Mouse (Mus musculus) hindbrain, postnatal 0 days (tissue): Measurements from ENCODE around the gene Ms4a4c. TPM values are rescaled to one million over a fixed set of nuclear protein-coding genes. Genes with fewer than 3 reads are reported as not detected.
"Not testable (repeated sequence)": the region's sequence is repeated elsewhere in the genome, so short reads cannot be mapped to it uniquely, and the experiment has no call there.

Experiments used
- ATAC-seq: fragments of 200-750 bp; cut with Nextera tagmentation; 2 replicates; pipeline ENCODE4 v1.8.0; 2017; ENCODE audit warnings: mild to moderate bottlenecking, moderate TSS enrichment, moderate library complexity
- DNase-seq: peaks from one replicate; pipeline ENCODE4 v3.0.0-alpha.2; 2015; ENCODE audit warnings: low spot score
- H3K27ac ChIP-seq: fragments of 300-500 bp; sonication (generic); 2 replicates; pipeline ENCODE4 v1.5.1; 2014; ENCODE audit warnings: mild to moderate bottlenecking
- H3K27me3 ChIP-seq: fragments of 300-500 bp; sonication (generic); 2 replicates; pipeline ENCODE4 v1.6.1; 2014; ENCODE audit warnings: low read length, mixed read lengths; ENCODE audit not compliant: insufficient read depth
- H3K36me3 ChIP-seq: fragments of 300-500 bp; sonication (generic); 2 replicates; pipeline ENCODE4 v1.6.1; 2014; ENCODE audit warnings: low read length, mixed read lengths; ENCODE audit not compliant: insufficient read depth
- H3K4me1 ChIP-seq: fragments of 300-500 bp; sonication (generic); 2 replicates; pipeline ENCODE4 v1.6.1; 2014; ENCODE audit warnings: antibody characterized with exemption, low read length, mixed read lengths; ENCODE audit not compliant: insufficient read depth
- H3K4me2 ChIP-seq: fragments of 300-500 bp; sonication (generic); 2 replicates; pipeline ENCODE4 v1.6.1; 2014; ENCODE audit warnings: low read depth, mild to moderate bottlenecking, low read length, moderate library complexity, mixed read lengths
- H3K4me3 ChIP-seq: fragments of 300-500 bp; sonication (generic); 2 replicates; pipeline ENCODE4 v1.5.1; 2014; ENCODE audit warnings: low read length
- H3K9ac ChIP-seq: fragments of 300-500 bp; sonication (generic); replicated peaks from 2 replicates; pipeline ENCODE4 v1.6.1; 2014; ENCODE audit warnings: mild to moderate bottlenecking, low read length, moderate library complexity, mixed read lengths
- H3K9me3 ChIP-seq: fragments of 300-500 bp; sonication (generic); 2 replicates; pipeline ENCODE4 v1.6.1; 2016; ENCODE audit warnings: low read length, mixed read lengths
- CTCF ChIP-seq: IDR thresholded peaks from 2 replicates; pipeline ENCODE4 v1.5.1; 2016; ENCODE audit warnings: antibody characterized with exemption, control low read depth, low read depth
- WGBS: fragments of 180-500 bp; shearing (Covaris S2); extraction: QIAGEN DNeasy Blood & Tissue Kit; methylation state at CpG from one replicate; pipeline ENCODE4 v1.1.7; 2014; 5-methylcytosine and 5-hydroxymethylcytosine counted together
- polyA plus RNA-seq: library from polyadenylated mRNA; unstranded; fragments of >200 nt; fragmentation: Nextera tagmentation; extraction: Ambion mirVana; gene quantifications from 2 replicates; pipeline ENCODE4 v1.2.1, GENCODE M21; 2015
- total RNA-seq: library from RNA; depleted of rRNA; stranded (reverse); fragments of >200 nt; gene quantifications from 2 replicates; pipeline ENCODE4 v1.2.3, GENCODE M21; 2014; rRNA removed

Gene Ms4a4c
- total and polyA plus RNA-seq, 2 experiments from 2014 or later: 0.23 TPM; not detected in 1

DNA sequence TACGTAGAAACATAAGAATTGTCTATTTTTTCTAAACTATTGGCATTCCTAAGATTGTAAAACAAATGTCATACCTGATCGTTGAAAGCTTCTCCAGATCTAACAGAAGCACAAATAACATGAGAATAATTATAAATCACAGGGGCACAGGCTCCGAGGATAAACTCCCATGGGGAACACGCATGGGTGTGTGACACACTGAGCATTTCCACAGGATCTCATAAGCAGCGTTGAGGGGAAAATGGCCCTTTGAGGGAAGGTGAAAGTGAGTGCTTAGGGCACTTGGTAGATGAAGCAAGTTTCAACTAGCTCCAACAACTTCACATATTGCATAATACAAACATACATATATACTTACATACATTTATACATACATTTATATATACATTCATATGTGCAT lies 39.4 kb downstream of the Ms4a4c start:
- no peak for DNase-seq
- no peak overlapping the region for H3K4me3 ChIP-seq
- no peak for TF ChIP-seq CTCF
- H3K9me3 ChIP-seq: no peaks in the 10 kb centered on the region
- H3K9ac ChIP-seq: no peak overlapping the region
- H3K27me3 ChIP-seq: no peaks in the 10 kb centered on the region
- H3K27ac ChIP-seq: no peak overlapping the region
- H3K4me2 ChIP-seq: no peak overlapping the region
- ATAC-seq: no peak
- WGBS: 85% methylated on average over 5 of the region's 5 CpGs
- no peaks in the 10 kb centered on the region for H3K4me1 ChIP-seq
- no peaks in the 10 kb centered on the region for H3K36me3 ChIP-seq

DNA sequence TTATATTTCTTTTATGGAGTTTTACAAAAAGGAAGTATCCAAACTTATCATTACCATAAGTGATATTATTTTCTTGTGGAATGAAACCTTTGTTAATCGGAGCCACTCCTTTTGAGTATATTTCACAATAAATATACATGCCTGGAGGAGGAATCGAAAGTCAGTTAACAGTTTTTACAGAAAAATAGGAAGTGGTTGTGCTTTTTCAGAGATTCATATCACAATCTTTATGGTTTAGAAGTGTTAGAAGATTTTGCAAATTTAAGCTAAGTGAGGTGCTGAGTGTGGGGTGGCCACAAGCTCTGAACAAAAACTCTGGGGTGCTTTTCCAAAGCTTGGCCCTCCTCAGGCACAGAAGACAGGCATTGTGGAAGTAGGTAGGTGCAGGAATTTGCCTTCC lies 42.7 kb downstream of the Ms4a4c start:
- Histone ChIP-seq H3K36me3 (no peaks in the 10 kb centered on the region), H3K9me3 (no peaks in the 10 kb centered on the region), H3K27me3 (no peaks in the 10 kb centered on the region), H3K4me1 (no peaks in the 10 kb centered on the region), H3K4me2 (no peak overlapping the region), H3K27ac (no peak overlapping the region), H3K9ac (no peak overlapping the region), H3K4me3 (no peak overlapping the region)
- 91% methylated on average over 2 of the region's 2 CpGs for WGBS
- DNase-seq: no peak
- no peak for ATAC-seq
- TF ChIP-seq CTCF: no peak

DNA sequence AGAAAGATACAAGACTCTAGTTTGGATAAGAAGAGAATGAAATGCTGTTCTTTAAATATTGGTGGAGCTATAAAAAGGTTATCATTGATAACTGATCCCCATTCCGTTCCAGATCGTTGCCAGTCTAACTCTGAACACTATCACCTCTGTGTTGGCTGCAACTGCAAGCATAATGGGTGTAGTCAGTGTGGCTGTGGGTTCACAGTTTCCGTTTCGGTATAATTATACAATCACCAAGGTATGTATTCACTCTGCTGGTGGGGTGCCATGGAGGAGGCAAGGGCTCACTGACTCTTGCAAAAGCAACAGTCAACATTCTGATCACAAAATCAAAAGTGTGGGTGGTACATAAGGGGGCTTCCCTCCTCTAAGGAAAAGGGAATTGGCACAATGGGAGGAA lies 54.5 kb downstream of the Ms4a4c start:
- H3K27me3 ChIP-seq, H3K36me3 ChIP-seq, ATAC-seq, H3K9ac ChIP-seq, H3K4me2 ChIP-seq, H3K4me3 ChIP-seq, DNase-seq, H3K4me1 ChIP-seq, H3K27ac ChIP-seq, H3K9me3 ChIP-seq: not testable (repeated sequence)
- WGBS: 82% methylated on average over 3 of the region's 4 CpGs

DNA sequence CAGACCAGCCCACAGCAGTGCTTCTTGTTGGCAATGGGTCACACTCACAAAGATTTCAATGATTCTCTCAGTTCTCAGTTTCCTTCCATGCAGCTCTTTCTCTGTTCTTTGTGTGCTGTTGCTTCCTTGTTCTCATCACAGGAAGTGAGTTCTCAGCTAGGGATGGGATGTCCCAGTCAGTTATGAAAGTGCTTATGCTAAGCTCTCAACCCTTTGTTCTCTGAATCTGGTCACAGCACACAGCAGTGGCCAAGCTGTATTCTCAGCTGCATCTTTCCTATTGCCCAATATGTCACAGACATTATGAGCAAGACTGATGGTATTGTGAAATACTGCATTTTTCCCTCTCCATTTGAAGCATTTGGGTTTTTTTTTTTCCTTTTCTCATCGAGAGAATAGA lies 60.2 kb downstream of the Ms4a4c start:
- not testable (repeated sequence) for H3K27ac ChIP-seq, H3K4me1 ChIP-seq, H3K27me3 ChIP-seq, ATAC-seq, H3K9ac ChIP-seq, DNase-seq, H3K4me2 ChIP-seq, H3K9me3 ChIP-seq, H3K36me3 ChIP-seq, H3K4me3 ChIP-seq
- WGBS: 81% methylated on average over 1 of the region's 1 CpGs

DNA sequence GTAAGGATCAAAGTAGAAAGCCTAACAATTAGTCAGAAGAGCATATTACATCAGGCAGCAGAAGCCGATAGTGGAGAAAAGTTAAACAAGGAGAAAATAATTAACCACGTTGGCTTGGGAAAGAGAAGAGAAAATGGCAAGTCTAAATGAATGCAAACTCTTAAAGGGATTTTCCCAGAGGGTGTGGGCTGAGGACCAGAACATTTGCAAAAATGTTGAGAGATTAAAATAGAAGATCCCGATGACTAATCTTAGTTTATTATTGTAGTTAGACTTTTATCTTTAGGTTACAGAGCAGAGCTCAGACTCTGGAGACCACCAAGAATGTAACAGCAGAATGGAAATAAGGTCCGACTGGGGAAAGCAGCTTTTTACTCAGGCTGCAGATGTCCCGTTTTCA lies 61.9 kb downstream of the Ms4a4c start:
- H3K4me1 ChIP-seq: no peaks in the 10 kb centered on the region
- no peak overlapping the region for H3K27ac ChIP-seq
- H3K4me3 ChIP-seq: no peak overlapping the region
- H3K9me3 ChIP-seq: no peaks in the 10 kb centered on the region
- TF ChIP-seq CTCF: no peak
- WGBS: 77% methylated on average over 5 of the region's 5 CpGs
- no peak overlapping the region for H3K4me2 ChIP-seq
- H3K9ac ChIP-seq: no peak overlapping the region
- H3K27me3 ChIP-seq: no peaks in the 10 kb centered on the region
- no peaks in the 10 kb centered on the region for H3K36me3 ChIP-seq
- ATAC-seq (no peak), DNase-seq (no peak)

DNA sequence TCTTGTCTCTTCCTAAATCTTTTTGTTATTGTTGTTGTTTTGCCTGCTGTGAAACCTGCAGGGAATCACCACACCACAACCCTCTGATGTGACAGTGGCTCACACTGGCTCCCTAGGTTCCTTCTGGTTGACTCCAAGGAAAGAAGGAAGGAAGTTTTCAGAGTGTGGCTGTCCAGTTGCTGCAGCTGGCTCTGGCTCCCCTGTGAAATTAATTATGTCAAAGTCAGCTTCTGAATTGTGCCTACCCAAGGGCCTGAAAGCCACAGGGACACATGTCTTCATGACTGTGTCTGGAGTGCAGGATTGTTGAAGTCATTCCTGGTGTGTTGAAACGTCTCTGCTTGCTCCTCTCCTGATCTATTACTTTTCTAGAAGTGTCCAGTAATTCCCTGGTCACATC lies 63.8 kb downstream of the Ms4a4c start:
- WGBS: 63% methylated on average over 1 of the region's 1 CpGs
- not testable (repeated sequence) for H3K36me3 ChIP-seq, ATAC-seq, DNase-seq, H3K9ac ChIP-seq, H3K4me2 ChIP-seq, H3K9me3 ChIP-seq, H3K27me3 ChIP-seq, H3K4me1 ChIP-seq, H3K27ac ChIP-seq, H3K4me3 ChIP-seq

DNA sequence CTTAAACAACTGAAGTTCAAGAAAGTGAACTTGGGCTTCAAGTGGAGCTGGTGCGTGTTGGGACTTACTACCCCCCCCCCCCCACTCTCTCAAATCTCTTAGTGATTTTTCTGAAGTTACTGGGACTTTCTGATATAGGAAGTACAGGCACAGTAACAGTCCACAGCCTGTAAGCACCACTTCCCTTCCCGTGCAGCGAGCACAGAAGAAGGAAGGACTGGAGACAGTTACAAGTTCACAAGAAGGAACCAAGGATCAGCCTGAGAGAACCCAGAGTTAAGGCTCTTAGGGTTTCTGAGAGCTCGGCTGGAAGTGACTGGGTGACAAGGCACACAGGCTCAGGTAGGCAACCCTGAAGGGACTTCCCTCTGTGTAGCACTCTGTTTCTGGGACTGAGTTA lies 64.6 kb downstream of the Ms4a4c start, which contains the start of gene Ms4a6c:
Gene Ms4a6c, plus strand, starts transcription at position 152 of the 400 bp plus-strand sequence.
- not testable (repeated sequence) for H3K4me2 ChIP-seq, ATAC-seq, H3K4me1 ChIP-seq, H3K27ac ChIP-seq, H3K9ac ChIP-seq, H3K36me3 ChIP-seq, H3K9me3 ChIP-seq, H3K4me3 ChIP-seq, H3K27me3 ChIP-seq, DNase-seq
- WGBS: 91% methylated on average over 4 of the region's 4 CpGs

Other genes starting within 250 kb of the Ms4a4c start
- gene 1700025F22Rik, start 239.4 kb upstream of the Ms4a4c start, total RNA-seq: not detected in 2 replicates
- not detected in 2 replicates for gene 1700025F22Rik, start 239.4 kb upstream of the Ms4a4c start, polyA plus RNA-seq
- not detected in 2 replicates for gene Ms4a13, start 208.0 kb upstream of the Ms4a4c start, total RNA-seq
- not detected in 2 replicates for gene Ms4a13, start 208.0 kb upstream of the Ms4a4c start, polyA plus RNA-seq
- not detected in 2 replicates for gene Ms4a12, start 172.3 kb upstream of the Ms4a4c start, total RNA-seq
- gene Ms4a12, start 172.3 kb upstream of the Ms4a4c start, polyA plus RNA-seq: not detected in 2 replicates
- gene Ms4a1, start 138.5 kb upstream of the Ms4a4c start, total RNA-seq: not detected in 2 replicates
- gene Ms4a1, start 138.5 kb upstream of the Ms4a4c start, polyA plus RNA-seq: not detected in 2 replicates
- gene Ms4a5, start 120.9 kb upstream of the Ms4a4c start, total RNA-seq: not detected in 2 replicates
- not detected in 2 replicates for gene Ms4a5, start 120.9 kb upstream of the Ms4a4c start, polyA plus RNA-seq
- gene Ms4a14, start 90.3 kb upstream of the Ms4a4c start, total RNA-seq: not detected in 2 replicates
- not detected in 2 replicates for gene Ms4a14, start 90.3 kb upstream of the Ms4a4c start, polyA plus RNA-seq
- 0.10 and 0.22 TPM in 2 replicates for gene Ms4a7, start 68.6 kb upstream of the Ms4a4c start, total RNA-seq
- 2.3 and 3.9 TPM in 2 replicates for gene Ms4a7, start 68.6 kb upstream of the Ms4a4c start, polyA plus RNA-seq
- 1.5 and 2.3 TPM in 2 replicates for gene Ms4a4a, start 29.2 kb upstream of the Ms4a4c start, total RNA-seq
- gene Ms4a4a, start 29.2 kb upstream of the Ms4a4c start, polyA plus RNA-seq: 2.1 and 2.6 TPM in 2 replicates
- not detected in 2 replicates for gene Ms4a4b, start 38.8 kb downstream of the Ms4a4c start, total RNA-seq
- not detected in 2 replicates for gene Ms4a4b, start 38.8 kb downstream of the Ms4a4c start, polyA plus RNA-seq
- gene Ms4a6c, start 64.6 kb downstream of the Ms4a4c start, total RNA-seq: 0.32 and 2.3 TPM in 2 replicates
- gene Ms4a6c, start 64.6 kb downstream of the Ms4a4c start, polyA plus RNA-seq: 2.4 and 3.3 TPM in 2 replicates
- gene Gm8369, start 81.2 kb downstream of the Ms4a4c start, total RNA-seq: not detected in 2 replicates
- not detected in 2 replicates for gene Gm8369, start 81.2 kb downstream of the Ms4a4c start, polyA plus RNA-seq
- gene Ms4a6b, start 111.7 kb downstream of the Ms4a4c start, total RNA-seq: 3.1 and 8.7 TPM in 2 replicates
- gene Ms4a6b, start 111.7 kb downstream of the Ms4a4c start, polyA plus RNA-seq: 2.3 and 2.6 TPM in 2 replicates
- gene Ms4a4d, start 132.0 kb downstream of the Ms4a4c start, total RNA-seq: not detected in 2 replicates
- not detected in 2 replicates for gene Ms4a4d, start 132.0 kb downstream of the Ms4a4c start, polyA plus RNA-seq
- gene Ms4a6d, start 200.1 kb downstream of the Ms4a4c start, total RNA-seq: 3.0 and 3.2 TPM in 2 replicates
- 2.3 and 3.0 TPM in 2 replicates for gene Ms4a6d, start 200.1 kb downstream of the Ms4a4c start, polyA plus RNA-seq
- 3.7 TPM in 1 of 2 replicates, not detected in the other for gene Ms4a2, start 218.9 kb downstream of the Ms4a4c start, total RNA-seq
- 0.19 and 0.36 TPM in 2 replicates for gene Ms4a2, start 218.9 kb downstream of the Ms4a4c start, polyA plus RNA-seq
- not detected in 2 replicates for gene Ms4a3, start 236.1 kb downstream of the Ms4a4c start, total RNA-seq
- not detected in 2 replicates for gene Ms4a3, start 236.1 kb downstream of the Ms4a4c start, polyA plus RNA-seq